10 mouse cellular contexts compared by ENCODE assay signal in the genomic region with DNA sequence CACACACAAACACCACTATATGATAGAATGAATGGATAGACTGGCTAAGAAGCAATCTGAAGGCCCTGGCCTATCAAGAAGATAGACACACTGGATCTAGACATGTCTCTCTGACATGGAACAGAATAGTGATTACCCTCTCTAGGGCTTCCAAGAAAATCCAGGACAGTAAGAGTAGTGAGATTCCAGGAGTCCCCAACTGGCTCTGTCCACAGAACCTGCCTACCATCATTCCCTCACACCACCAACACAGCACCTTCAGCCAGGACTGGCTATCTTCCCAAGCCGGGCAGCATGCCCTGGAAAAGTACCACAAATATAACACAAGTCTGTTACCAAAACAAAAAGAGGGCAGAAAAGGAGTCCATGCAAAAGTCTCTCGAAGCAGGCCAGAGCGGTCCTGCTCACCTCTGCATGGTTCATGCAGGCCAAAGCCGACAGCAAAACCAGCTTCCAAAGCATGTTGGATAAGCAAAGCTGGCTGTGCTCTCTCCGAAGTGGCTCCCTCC. TPM values are rescaled to one million over a fixed set of nuclear protein-coding genes. Genes with fewer than 3 reads are reported as not detected.
DNase-seq lines count a peak whose midpoint lies in the region; ATAC-seq lines count a peak whose summit lies in the region.
"Had no signal": no experiment of that assay in that cellular context is flagged by ENCODE, and none has a peak within 500 bp of the region (broad histone marks: within the 10 kb centered on the region; RNA-seq: fewer than 3 reads in every experiment).

No protein-coding gene starts in this region.

- ATAC-seq in midbrain, embryonic 13.5 days: no peak
- ATAC-seq in midbrain, embryonic 14.5 days (ENCODE audit: low FRiP score, low TSS enrichment): no peak
- no peak for ATAC-seq in hindbrain, embryonic 15.5 days (ENCODE audit: low FRiP score, low read depth)

- peaks cover 33% of the 10 kb centered on the region for H3K27me3 ChIP-seq in midbrain, embryonic 13.5 days
- 0 out of 2 replicates have a peak, but pooled peaks cover 3% of the 10 kb centered on the region for H3K27me3 ChIP-seq in midbrain, embryonic 14.5 days (ENCODE audit: control insufficient read depth, insufficient read depth, low read length)
- H3K27me3 ChIP-seq in hindbrain, embryonic 15.5 days: no peaks in the 10 kb centered on the region

- no peaks in the 10 kb centered on the region for H3K9me3 ChIP-seq in midbrain, embryonic 13.5 days
- no peaks in the 10 kb centered on the region for H3K9me3 ChIP-seq in midbrain, embryonic 14.5 days (ENCODE audit: control insufficient read depth, low read length)
- no peaks in the 10 kb centered on the region for H3K9me3 ChIP-seq in hindbrain, embryonic 15.5 days

- H3K4me2 ChIP-seq in midbrain, embryonic 13.5 days (replicated peaks): no peak overlapping the region
- no peak overlapping the region for H3K4me2 ChIP-seq in midbrain, embryonic 14.5 days (ENCODE audit: low read length)
- no peak overlapping the region for H3K4me2 ChIP-seq in hindbrain, embryonic 15.5 days

- no peak overlapping the region for H3K9ac ChIP-seq in midbrain, embryonic 13.5 days (replicated peaks)
- H3K9ac ChIP-seq in midbrain, embryonic 14.5 days (replicated peaks; ENCODE audit: low read length): no peak overlapping the region
- H3K9ac ChIP-seq in hindbrain, embryonic 15.5 days: no peak overlapping the region

- peak; percentile 33 to 83 for DNase-seq in adrenal gland, adult (ENCODE audit: inconsistent age in 2 of 2, low spot score in 1 of 2)
- DNase-seq in adrenal gland, postnatal 4 days (ENCODE audit: low spot score in 2 of 2): no peak
- no peak for DNase-seq in midbrain, embryonic 14.5 days
- DNase-seq in right cerebral cortex, postnatal 10 days (ENCODE audit: low spot score in 2 of 2): peak; percentile 54 to 67
- no peak for DNase-seq in thymus, postnatal 25 days
- no peak for DNase-seq in thymus, postnatal 4 days
- DNase-seq: thymus, postnatal 14 days had no signal

- H3K4me1 ChIP-seq in midbrain, embryonic 13.5 days (replicated peaks): peaks cover 48% of the 10 kb centered on the region
- peaks cover 42% of the 10 kb centered on the region for H3K4me1 ChIP-seq in midbrain, embryonic 14.5 days (ENCODE audit: control insufficient read depth, insufficient read depth, low read length)
- H3K4me1 ChIP-seq in hindbrain, embryonic 15.5 days (replicated peaks): peaks cover 39% of the 10 kb centered on the region

- 88% methylated on average over 5 of the region's 5 CpGs for WGBS in midbrain, embryonic 13.5 days
- 79% methylated on average over 5 of the region's 5 CpGs for WGBS in midbrain, embryonic 14.5 days
- 79% methylated on average over 5 of the region's 5 CpGs for WGBS in hindbrain, embryonic 15.5 days

- H3K27ac ChIP-seq in midbrain, embryonic 13.5 days: peak overlapping the region; percentile 75
- no peak overlapping the region; the same call in 1 of the 2 replicates for H3K27ac ChIP-seq in midbrain, embryonic 14.5 days (replicated peaks; ENCODE audit: low read depth, low read length)
- H3K27ac ChIP-seq in hindbrain, embryonic 15.5 days (replicated peaks): peak overlapping the region; percentile 74

- H3K36me3 ChIP-seq in midbrain, embryonic 13.5 days: no peaks in the 10 kb centered on the region
- no peaks in the 10 kb centered on the region for H3K36me3 ChIP-seq in midbrain, embryonic 14.5 days (ENCODE audit: control insufficient read depth, insufficient read depth, low read length)
- H3K36me3 ChIP-seq in hindbrain, embryonic 15.5 days: no peaks in the 10 kb centered on the region

- H3K4me3 ChIP-seq in midbrain, embryonic 13.5 days (replicated peaks): no peak overlapping the region
- H3K4me3 ChIP-seq in midbrain, embryonic 14.5 days (replicated peaks; ENCODE audit: low read depth, low read length): no peak overlapping the region
- H3K4me3 ChIP-seq in hindbrain, embryonic 15.5 days: no peak overlapping the region
- H3K4me3 ChIP-seq: myocyte had no signal

RNA-seq across cellular contexts. Expression of gene Mrm1, which starts 59.8 kb away (rescaled TPM):
- total RNA-seq in adrenal gland, postnatal 4 days (2021): 10 to 100 TPM; 24.5 to 26.0 TPM
- 8.5 and 10.7 TPM in 2 replicates for polyA plus RNA-seq in midbrain, embryonic 13.5 days (2015; fragmentation: Nextera tagmentation; extraction: Ambion mirVana)
- polyA plus RNA-seq in midbrain, embryonic 14.5 days (2014; fragmentation: Nextera tagmentation; extraction: Ambion mirVana): 8.5 and 11.9 TPM in 2 replicates
- 20.0 TPM in 2 replicates for polyA plus RNA-seq in hindbrain, embryonic 15.5 days (2015; fragmentation: Nextera tagmentation; extraction: Ambion mirVana)

Comparison
In these comparisons a context has a peak if more than half of its experiments do, and no peak if none do; other contexts are left out.
1. DNase-seq: peak in adrenal gland, adult (2 of 2) and right cerebral cortex, postnatal 10 days (2 of 2); none in adrenal gland, postnatal 4 days (0 of 2), midbrain, embryonic 14.5 days (single experiment), thymus, postnatal 25 days (single experiment) and thymus, postnatal 4 days (single experiment).